Mouse (Mus musculus) limb, embryonic 11.5 days (tissue): ENCODE measurements around the gene Ephb3. TPM values are rescaled to one million over a fixed set of nuclear protein-coding genes. Genes with fewer than 3 reads are reported as not detected.
A peak's percentile ranks its signal among the peaks of the same experiment; 100 is the strongest.
"Not testable (repeated sequence)": the region's sequence is repeated elsewhere in the genome, so short reads cannot be mapped to it uniquely, and the experiment has no call there.

ENCODE experiments used
- ATAC-seq: fragments of 200-750 bp; cut with Nextera tagmentation; 2 replicates; pipeline ENCODE4 v1.8.0; 2017; ENCODE audit warnings: low read depth; ENCODE audit not compliant: insufficient number of reproducible peaks, low FRiP score, low TSS enrichment
- DNase-seq: peaks from one replicate; pipeline ENCODE4 v3.0.0-alpha.2; 2015; ENCODE audit warnings: low spot score
- H3K27ac ChIP-seq: fragments of 300-500 bp; sonication (generic); replicated peaks from 2 replicates; pipeline ENCODE4 v1.5.1; 2014; ENCODE audit warnings: low read depth, mild to moderate bottlenecking, low read length
- H3K27me3 ChIP-seq: fragments of 300-500 bp; sonication (generic); 2 replicates; pipeline ENCODE4 v1.6.1; 2014; ENCODE audit warnings: mild to moderate bottlenecking, low read length, mixed read lengths; ENCODE audit not compliant: control insufficient read depth, insufficient read depth
- H3K36me3 ChIP-seq: fragments of 300-500 bp; sonication (generic); 2 replicates; pipeline ENCODE4 v1.6.1; 2014; ENCODE audit warnings: mild to moderate bottlenecking, low read length, moderate library complexity, mixed read lengths; ENCODE audit not compliant: control insufficient read depth, insufficient read depth
- H3K4me1 ChIP-seq: fragments of 300-500 bp; sonication (generic); 2 replicates; pipeline ENCODE4 v1.6.1; 2014; ENCODE audit warnings: low read length, mixed read lengths; ENCODE audit not compliant: control insufficient read depth, insufficient read depth
- H3K4me2 ChIP-seq: fragments of 300-500 bp; sonication (generic); 2 replicates; pipeline ENCODE4 v1.6.1; 2014; ENCODE audit warnings: low read depth, mild to moderate bottlenecking, moderate library complexity; ENCODE audit not compliant: severe bottlenecking
- H3K4me3 ChIP-seq: fragments of 300-500 bp; sonication (generic); 2 replicates; pipeline ENCODE4 v1.5.1; 2014; ENCODE audit warnings: low read depth, low read length
- H3K9ac ChIP-seq: fragments of 300-500 bp; sonication (generic); 2 replicates; pipeline ENCODE4 v1.6.1; 2014; ENCODE audit warnings: mild to moderate bottlenecking, low read length
- H3K9me3 ChIP-seq: fragments of 300-500 bp; sonication (generic); 2 replicates; pipeline ENCODE4 v1.6.1; 2016; ENCODE audit warnings: low read length; ENCODE audit not compliant: control insufficient read depth
- WGBS: fragments of 180-500 bp; shearing (Covaris S2); extraction: QIAGEN DNeasy Blood & Tissue Kit; methylation state at CpG from one replicate; pipeline ENCODE4 v1.1.7; 2014; 5-methylcytosine and 5-hydroxymethylcytosine counted together
- polyA plus RNA-seq: library from polyadenylated mRNA; unstranded; fragments of >200 nt; fragmentation: Nextera tagmentation; extraction: Ambion mirVana; gene quantifications from 2 replicates; pipeline ENCODE4 v1.2.1, GENCODE M21; 2014

Ephb3 gene
- polyA plus RNA-seq = 33.1 and 35.7 TPM in 2 replicates

DNA sequence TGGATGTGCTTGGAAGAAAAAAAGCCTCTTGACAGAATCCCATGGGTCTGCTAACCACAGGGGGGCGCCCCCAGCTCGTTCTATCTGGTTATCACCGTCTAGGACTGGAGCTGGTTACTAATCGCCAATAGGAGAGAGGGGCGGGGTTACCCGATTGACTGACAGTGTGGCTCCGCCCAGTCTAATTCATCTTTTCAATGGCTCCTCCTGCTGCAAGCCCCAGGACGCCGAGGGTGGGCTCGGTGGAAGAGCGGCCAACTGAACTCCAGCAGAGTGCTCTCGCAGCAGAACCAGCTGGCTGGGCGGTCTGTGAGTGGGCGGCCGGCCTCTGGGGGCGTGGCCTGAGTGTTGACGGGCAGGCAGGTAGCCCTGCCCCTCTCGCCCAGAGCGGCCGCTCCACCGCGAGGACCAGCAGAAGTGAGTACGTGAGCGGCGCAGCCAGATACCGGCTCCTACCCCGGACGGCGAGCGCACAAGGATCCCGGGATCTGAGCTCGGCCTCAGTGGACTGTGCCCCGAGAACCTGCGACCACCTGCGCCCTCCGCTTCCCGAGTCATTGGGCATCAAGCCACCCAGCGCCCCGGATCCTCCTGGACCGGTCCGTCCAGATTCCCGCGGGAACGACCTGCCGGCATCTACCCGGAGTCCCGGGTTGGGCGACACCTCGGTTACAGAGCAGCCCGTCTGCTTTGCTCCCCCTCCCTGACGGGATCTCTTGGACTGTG is at the start of gene Ephb3:
TSS of gene Ephb3 (plus strand) at position 389 of the 726 bp plus-strand sequence.
- H3K4me3 ChIP-seq = peak within 1 kb of the TSS; percentile 95
- WGBS = under 1% methylated on average over 48 of the region's 51 CpGs
- peak within 1 kb of the TSS; percentile 98 for H3K9ac ChIP-seq
- peak within 1 kb of the TSS; percentile 80 for H3K27ac ChIP-seq
- no peaks in the 10 kb centered on the region for H3K36me3 ChIP-seq
- H3K9me3 ChIP-seq = no peaks in the 10 kb centered on the region
- H3K27me3 ChIP-seq = no peaks in the 10 kb centered on the region; the same call in 1 of the 2 replicates
- DNase-seq = peak; percentile 100
- peak within 1 kb of the TSS; percentile 96 for H3K4me2 ChIP-seq
- ATAC-seq = peak; percentile 98
- H3K4me1 ChIP-seq = peaks cover 33% of the 10 kb centered on the region

- ATAC-seq, H3K9ac ChIP-seq: not testable (repeated sequence)
These were observed 48.3 kb upstream of the Ephb3 start for GRCm38 (mm10) chr16:21156261-21156660.

DNA sequence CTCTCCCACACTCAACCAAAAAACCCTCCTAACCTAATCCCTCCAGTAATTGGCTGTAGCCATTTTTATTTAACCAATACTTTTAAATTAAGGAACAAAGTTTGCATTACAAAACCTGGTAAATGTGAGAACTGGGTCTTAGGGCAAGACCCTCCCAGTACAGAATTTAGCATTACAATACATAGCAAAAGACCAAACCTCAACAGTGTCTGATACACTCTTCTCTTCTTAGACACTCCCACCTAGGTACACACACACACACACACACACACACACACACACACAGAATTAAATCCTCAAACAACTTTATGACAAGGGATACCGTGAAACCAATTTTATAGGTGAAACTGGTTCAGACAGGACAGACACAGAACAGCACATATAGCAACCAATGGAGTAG is 45.3 kb upstream of the Ephb3 start:
- H3K27ac ChIP-seq, H3K4me2 ChIP-seq, ATAC-seq, H3K4me3 ChIP-seq, DNase-seq, H3K9ac ChIP-seq, H3K9me3 ChIP-seq, H3K36me3 ChIP-seq, H3K27me3 ChIP-seq, H3K4me1 ChIP-seq: not testable (repeated sequence)
- WGBS = 82% methylated on average over 1 of the region's 1 CpGs

More at GRCm38 (mm10) chr16:21156261-21156660, 48.3 kb upstream of the Ephb3 start:
- not testable (repeated sequence) for H3K27me3 ChIP-seq, H3K9me3 ChIP-seq, H3K36me3 ChIP-seq, DNase-seq, H3K4me2 ChIP-seq, H3K4me1 ChIP-seq, H3K4me3 ChIP-seq, H3K27ac ChIP-seq

GRCm38 (mm10) chr16:21163423-21163822 is 41.1 kb upstream of the Ephb3 start:
- H3K27me3 ChIP-seq = not testable (repeated sequence)
- WGBS = 97% methylated on average over 3 of the region's 3 CpGs

GRCm38 (mm10) chr16:21165343-21166220 is 39.0 kb upstream of the Ephb3 start:
- H3K4me2 ChIP-seq, DNase-seq, H3K4me3 ChIP-seq, H3K9me3 ChIP-seq, H3K4me1 ChIP-seq, H3K9ac ChIP-seq, H3K27ac ChIP-seq, H3K27me3 ChIP-seq, H3K36me3 ChIP-seq: not testable (repeated sequence)
- ATAC-seq = peak; percentile 47
- 20% methylated on average over 17 of the region's 19 CpGs for whole genome bisulfite sequencing

More at GRCm38 (mm10) chr16:21163423-21163822, 41.1 kb upstream of the Ephb3 start:
- H3K9me3 ChIP-seq, DNase-seq, H3K4me2 ChIP-seq, H3K4me1 ChIP-seq, H3K4me3 ChIP-seq, ATAC-seq, H3K9ac ChIP-seq, H3K27ac ChIP-seq, H3K36me3 ChIP-seq: not testable (repeated sequence)

DNA sequence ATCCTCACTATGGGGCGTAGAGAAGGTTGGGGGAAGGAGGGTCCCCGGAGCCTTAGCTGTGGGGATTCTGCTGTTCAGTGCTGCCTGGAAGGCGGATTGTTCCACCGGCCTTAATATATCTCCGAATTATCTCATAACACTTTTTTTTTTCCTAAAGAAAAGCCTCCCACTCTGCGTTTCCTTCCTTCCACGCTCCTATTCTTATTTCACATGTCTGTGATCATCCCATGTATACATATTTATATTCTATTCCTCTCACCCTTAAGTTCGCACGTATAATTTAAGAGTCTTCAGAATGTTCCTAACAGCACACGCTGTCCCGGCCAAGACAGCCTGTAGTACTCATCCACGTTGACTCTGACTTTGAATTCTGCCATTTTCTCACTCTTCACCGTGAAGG is 35.8 kb upstream of the Ephb3 start:
- H3K4me3 ChIP-seq = no peak overlapping the region
- DNase-seq (no peak), ATAC-seq (no peak)
- no peak overlapping the region for H3K9ac ChIP-seq
- H3K36me3 ChIP-seq = no peaks in the 10 kb centered on the region
- H3K9me3 ChIP-seq = no peaks in the 10 kb centered on the region
- no peaks in the 10 kb centered on the region for H3K27me3 ChIP-seq
- no peak overlapping the region for H3K27ac ChIP-seq
- no peak overlapping the region for H3K4me2 ChIP-seq
- WGBS = 93% methylated on average over 13 of the region's 13 CpGs
- H3K4me1 ChIP-seq = no peaks in the 10 kb centered on the region

DNA sequence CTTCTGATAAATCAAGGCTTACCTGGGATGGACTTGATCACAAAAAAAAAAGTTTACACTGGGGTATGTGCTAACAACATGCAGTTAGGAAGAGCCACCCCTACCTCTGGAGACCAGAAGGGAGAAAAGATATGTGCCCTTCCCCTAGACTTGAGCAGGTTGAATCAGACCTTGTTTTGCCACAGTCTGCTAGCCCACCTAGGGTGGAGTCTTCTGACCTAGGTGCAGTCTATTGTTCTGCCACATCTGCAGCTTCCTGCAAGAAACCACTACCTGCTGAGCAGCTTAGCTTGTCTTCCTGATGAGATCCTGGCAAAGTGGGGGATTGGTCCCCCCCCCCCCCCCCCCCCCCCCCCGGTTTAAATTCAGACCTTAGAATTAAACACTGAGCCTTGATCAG is 29.3 kb upstream of the Ephb3 start:
- WGBS = no CpG with 5 or more reads among the region's 1 CpGs
- H3K4me1 ChIP-seq = no peaks in the 10 kb centered on the region
- no peak overlapping the region for H3K4me3 ChIP-seq
- ATAC-seq = no peak
- no peaks in the 10 kb centered on the region for H3K27me3 ChIP-seq
- no peaks in the 10 kb centered on the region for H3K9me3 ChIP-seq
- no peak overlapping the region for H3K4me2 ChIP-seq
- H3K9ac ChIP-seq = no peak overlapping the region
- H3K36me3 ChIP-seq = no peaks in the 10 kb centered on the region
- no peak overlapping the region for H3K27ac ChIP-seq
- DNase-seq = no peak

DNA sequence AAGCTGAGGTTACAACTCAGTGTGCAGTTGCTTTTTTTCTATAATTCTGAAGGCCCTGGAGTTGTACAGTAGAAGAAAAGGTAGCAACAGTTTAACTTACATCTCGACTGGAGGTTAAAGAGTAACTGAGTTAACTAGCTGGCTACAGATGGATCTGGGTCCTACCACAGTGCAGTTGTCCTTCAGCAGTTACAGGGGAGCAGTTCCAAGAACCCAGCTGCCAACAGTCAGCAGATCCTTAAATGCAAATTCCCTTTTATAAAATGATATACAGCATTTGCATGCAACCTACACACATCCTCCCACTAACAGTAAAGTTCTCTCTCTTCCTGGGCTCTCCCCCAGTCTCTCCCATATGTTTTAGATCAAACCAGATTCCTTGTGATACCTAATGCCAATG is 22.4 kb upstream of the Ephb3 start:
- Histone ChIP-seq H3K4me2 (no peak overlapping the region), H3K4me1 (no peaks in the 10 kb centered on the region), H3K27ac (no peak overlapping the region), H3K36me3 (no peaks in the 10 kb centered on the region), H3K4me3 (no peak overlapping the region), H3K9ac (no peak overlapping the region), H3K27me3 (no peaks in the 10 kb centered on the region), H3K9me3 (no peaks in the 10 kb centered on the region)
- DNase-seq (no peak), ATAC-seq (no peak)
- 81% methylated on average over 1 of the region's 1 CpGs for WGBS
